Mouse (Mus musculus) hindbrain, embryonic 13.5 days (tissue): ENCODE data around the gene Adgrf2. TPM values are rescaled to one million over a fixed set of nuclear protein-coding genes. Genes with fewer than 3 reads are reported as not detected.

Source experiments
- ATAC-seq: fragments of 200-750 bp; cut with Nextera tagmentation; 2 replicates; pipeline ENCODE4 v1.8.0; 2017; ENCODE audit warnings: moderate TSS enrichment; ENCODE audit not compliant: low FRiP score
- H3K27ac ChIP-seq: fragments of 300-500 bp; sonication (generic); 2 replicates; pipeline ENCODE4 v1.5.1; 2015; ENCODE audit warnings: inconsistent platforms, mild to moderate bottlenecking, moderate library complexity
- H3K27me3 ChIP-seq: fragments of 300-500 bp; sonication (generic); 2 replicates; pipeline ENCODE4 v1.6.1; 2015; ENCODE audit warnings: mild to moderate bottlenecking, inconsistent platforms
- H3K36me3 ChIP-seq: fragments of 300-500 bp; sonication (generic); 2 replicates; pipeline ENCODE4 v1.6.1; 2015; ENCODE audit warnings: mild to moderate bottlenecking, inconsistent platforms
- H3K4me1 ChIP-seq: fragments of 300-500 bp; sonication (generic); replicated peaks from 2 replicates; pipeline ENCODE4 v1.6.1; 2015; ENCODE audit warnings: inconsistent platforms
- H3K4me2 ChIP-seq: fragments of 300-500 bp; sonication (generic); 2 replicates; pipeline ENCODE4 v1.6.1; 2015; ENCODE audit warnings: inconsistent platforms, mild to moderate bottlenecking, moderate library complexity
- H3K4me3 ChIP-seq: fragments of 300-500 bp; sonication (generic); 2 replicates; pipeline ENCODE4 v1.5.1; 2015; ENCODE audit warnings: mild to moderate bottlenecking, inconsistent platforms
- H3K9ac ChIP-seq: fragments of 300-500 bp; sonication (generic); 2 replicates; pipeline ENCODE4 v1.6.1; 2015; ENCODE audit warnings: mild to moderate bottlenecking, inconsistent platforms
- H3K9me3 ChIP-seq: fragments of 300-500 bp; sonication (generic); 2 replicates; pipeline ENCODE4 v1.6.1; 2016; ENCODE audit warnings: inconsistent platforms
- WGBS: fragments of 180-500 bp; shearing (Covaris S2); methylation state at CpG from one replicate; pipeline ENCODE4 v1.1.7; 2015; 5-methylcytosine and 5-hydroxymethylcytosine counted together
- polyA plus RNA-seq: library from polyadenylated mRNA; unstranded; fragments of >200 nt; fragmentation: Nextera tagmentation; extraction: Ambion mirVana; gene quantifications from 2 replicates; pipeline ENCODE4 v1.2.1, GENCODE M21; 2015

The Adgrf2 gene
- polyA plus RNA-seq, 1 experiment from 2014 or later, result 0.08 TPM

- H3K9ac ChIP-seq, result no peak overlapping the region
- H3K4me2 ChIP-seq, result no peak overlapping the region
- no peak for ATAC-seq
- H3K27me3 ChIP-seq, result no peaks in the 10 kb centered on the region
- H3K9me3 ChIP-seq, result no peaks in the 10 kb centered on the region
- no peak overlapping the region for H3K4me3 ChIP-seq
- H3K36me3 ChIP-seq, result no peaks in the 10 kb centered on the region
- no peaks in the 10 kb centered on the region for H3K4me1 ChIP-seq
- WGBS, result 87% methylated on average over 7 of the region's 7 CpGs
- no peak overlapping the region for H3K27ac ChIP-seq
Observed at GRCm38 (mm10) chr17:42710717-42711116, 31.3 kb downstream of the Adgrf2 start.

- Histone ChIP-seq H3K27me3 (no peaks in the 10 kb centered on the region), H3K4me3 (no peak overlapping the region), H3K4me2 (no peak overlapping the region), H3K9me3 (no peaks in the 10 kb centered on the region), H3K4me1 (no peaks in the 10 kb centered on the region), H3K27ac (no peak overlapping the region), H3K36me3 (no peaks in the 10 kb centered on the region), H3K9ac (no peak overlapping the region)
- ATAC-seq, result no peak
- 91% methylated on average over 4 of the region's 4 CpGs for WGBS
Observed at GRCm38 (mm10) chr17:42705611-42706010, 36.4 kb downstream of the Adgrf2 start.

GRCm38 (mm10) chr17:42702198-42702597, 39.8 kb downstream of the Adgrf2 start:
- Histone ChIP-seq H3K9ac (no peak overlapping the region), H3K27ac (no peak overlapping the region), H3K4me1 (no peaks in the 10 kb centered on the region), H3K36me3 (no peaks in the 10 kb centered on the region), H3K27me3 (no peaks in the 10 kb centered on the region), H3K4me2 (no peak overlapping the region), H3K4me3 (no peak overlapping the region), H3K9me3 (no peaks in the 10 kb centered on the region)
- 96% methylated on average over 9 of the region's 9 CpGs for WGBS
- no peak for ATAC-seq

- 89% methylated on average over 4 of the region's 4 CpGs for WGBS
- no peaks in the 10 kb centered on the region for H3K36me3 ChIP-seq
- H3K4me2 ChIP-seq, result no peak overlapping the region
- no peak overlapping the region for H3K4me3 ChIP-seq
- H3K9me3 ChIP-seq, result no peaks in the 10 kb centered on the region
- no peak overlapping the region for H3K27ac ChIP-seq
- no peaks in the 10 kb centered on the region for H3K27me3 ChIP-seq
- no peak for ATAC-seq
- no peak overlapping the region for H3K9ac ChIP-seq
- no peaks in the 10 kb centered on the region for H3K4me1 ChIP-seq
Observed at GRCm38 (mm10) chr17:42694730-42695129, 47.2 kb downstream of the Adgrf2 start.

GRCm38 (mm10) chr17:42692136-42692535, 49.8 kb downstream of the Adgrf2 start, which contains the start of gene Adgrf4:
Gene Adgrf4 (minus strand): TSS chr17:42692284.
- WGBS, result 92% methylated on average over 10 of the region's 10 CpGs
- no peaks in the 10 kb centered on the region for H3K36me3 ChIP-seq
- no peak within 1 kb of the TSS for H3K9ac ChIP-seq
- H3K27me3 ChIP-seq, result no peaks in the 10 kb centered on the region
- ATAC-seq, result no peak
- no peaks in the 10 kb centered on the region for H3K4me1 ChIP-seq
- H3K9me3 ChIP-seq, result no peaks in the 10 kb centered on the region
- no peak within 1 kb of the TSS for H3K4me3 ChIP-seq
- no peak within 1 kb of the TSS for H3K27ac ChIP-seq
- no peak within 1 kb of the TSS for H3K4me2 ChIP-seq

GRCm38 (mm10) chr17:42690531-42690930, 51.4 kb downstream of the Adgrf2 start:
- Histone ChIP-seq H3K9ac (no peak overlapping the region), H3K4me2 (no peak overlapping the region), H3K4me3 (no peak overlapping the region), H3K4me1 (no peaks in the 10 kb centered on the region), H3K27me3 (no peaks in the 10 kb centered on the region), H3K9me3 (no peaks in the 10 kb centered on the region), H3K36me3 (no peaks in the 10 kb centered on the region), H3K27ac (no peak overlapping the region)
- ATAC-seq, result no peak
- WGBS, result 92% methylated on average over 8 of the region's 8 CpGs

Other genes with a start within 250 kb of the Adgrf2 start
- not detected in 2 replicates for gene Opn5, start 130.8 kb downstream of the Adgrf2 start, polyA plus RNA-seq
- 0.12 and 0.17 TPM in 2 replicates for gene Adgrf4, start 49.9 kb downstream of the Adgrf2 start, polyA plus RNA-seq
- gene Cd2ap, start 134.5 kb upstream of the Adgrf2 start, polyA plus RNA-seq, result 9.2 TPM in 2 replicates